Mouse (Mus musculus) erythroblast, adult 5-6 weeks (primary cell): ENCODE data around the gene Fzd9. TPM values are rescaled to one million over a fixed set of nuclear protein-coding genes. Genes with fewer than 3 reads are reported as not detected.
"Not testable (repeated sequence)": the region's sequence is repeated elsewhere in the genome, so short reads cannot be mapped to it uniquely, and the experiment has no call there.

Source experiments
- ATAC-seq: replicated peaks from 2 replicates; pipeline ENCODE4 v1.8.0; 2016; ENCODE audit warnings: moderate number of reproducible peaks, mild to moderate bottlenecking, moderate TSS enrichment, inconsistent platforms; ENCODE audit not compliant: poor library complexity, low FRiP score, severe bottlenecking
- total RNA-seq, 2 experiments: library from RNA; stranded (forward) in 1 of 2; stranded (reverse) in 1 of 2; fragments of 150-400 nt in 1 of 2; fragments of 200-764, 138-1000 nt in 1 of 2; gene quantifications; 2 replicates each; pipeline versions ENCODE4 v1.2.3 to v1.2.4; 2015 to 2017; ENCODE audit warnings: low replicate concordance in 2 of 2

Fzd9 gene
- total RNA-seq, 2 experiments from 2014 or later, result not detected

DNA sequence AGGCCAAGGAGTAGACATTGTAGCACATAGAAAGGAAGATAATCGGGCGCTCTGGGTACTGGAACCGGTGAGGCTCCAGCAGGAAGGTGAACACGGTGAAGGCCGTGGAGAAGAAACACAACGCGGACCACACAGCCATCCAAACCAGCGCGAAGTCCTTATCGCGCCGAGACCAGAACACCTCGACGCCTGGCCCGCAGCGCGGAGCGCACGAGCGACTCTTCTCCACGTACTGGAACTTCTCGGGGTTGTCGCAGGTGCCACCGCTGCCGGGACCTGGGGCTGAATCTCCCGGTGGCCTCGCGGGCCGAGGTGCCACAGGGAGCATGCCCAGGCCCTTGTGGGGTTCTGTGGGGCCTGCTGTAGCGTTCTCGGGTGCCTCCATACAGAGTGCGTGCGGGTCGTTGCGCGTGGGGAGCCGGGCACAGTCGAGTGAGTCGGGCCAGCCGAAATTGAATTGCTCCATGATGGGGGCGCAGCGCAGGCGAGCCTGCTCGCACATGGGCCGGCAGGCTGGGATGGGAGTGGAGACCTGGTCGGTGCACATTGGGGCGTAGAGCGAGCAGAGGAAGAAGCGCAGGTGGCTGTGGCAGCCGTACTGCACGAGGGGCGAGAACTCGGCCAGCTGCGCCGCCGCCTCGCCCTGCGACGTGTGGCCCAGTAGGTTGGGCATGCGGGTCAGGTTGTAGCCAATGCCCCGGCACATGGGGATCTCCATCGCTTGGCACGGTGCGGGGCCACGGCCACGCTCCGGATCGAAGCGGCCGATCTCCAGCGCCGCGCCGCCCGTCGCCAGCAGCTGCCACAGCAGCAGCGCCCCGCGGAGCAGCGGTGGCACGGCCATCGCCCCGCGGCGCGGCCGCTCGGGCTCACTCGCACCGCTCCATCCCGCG is 598 bp downstream of the Fzd9 start:
- ATAC-seq, result no peak

DNA sequence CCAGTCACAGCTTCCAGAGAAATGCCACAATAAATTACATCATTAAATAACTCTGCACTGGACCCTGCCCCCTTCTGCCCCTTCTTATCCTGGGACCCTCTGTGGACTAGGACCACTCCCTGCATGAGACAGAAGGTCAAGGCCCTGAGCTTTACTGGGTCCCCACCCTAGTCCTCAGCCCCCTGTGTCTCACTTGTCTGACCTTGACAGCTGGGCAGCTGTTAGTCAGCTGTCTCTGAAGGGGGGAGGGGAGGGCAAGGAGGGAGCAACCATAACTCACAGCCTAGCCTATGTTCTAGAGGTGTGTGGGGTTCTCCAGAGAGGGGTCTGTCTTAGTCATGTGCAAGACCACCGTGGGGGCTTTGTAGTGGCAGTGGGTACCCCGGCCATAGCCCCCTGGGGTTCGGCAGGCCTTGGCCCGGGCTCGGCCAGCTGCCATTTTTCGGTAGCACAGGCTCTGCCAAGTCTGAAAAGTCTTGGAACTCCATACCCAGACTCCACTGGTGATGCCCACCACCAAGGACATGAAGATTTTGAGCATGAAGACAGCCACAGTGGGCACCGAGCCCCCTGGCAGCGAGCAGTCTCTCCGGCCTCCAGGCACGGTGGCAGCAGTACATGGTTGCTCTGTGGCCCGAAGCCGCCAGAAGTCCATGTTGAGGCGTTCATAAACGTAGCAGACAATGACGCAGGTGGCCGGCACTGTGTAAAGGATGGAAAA is 1.9 kb downstream of the Fzd9 start:
- no peak for ATAC-seq

DNA sequence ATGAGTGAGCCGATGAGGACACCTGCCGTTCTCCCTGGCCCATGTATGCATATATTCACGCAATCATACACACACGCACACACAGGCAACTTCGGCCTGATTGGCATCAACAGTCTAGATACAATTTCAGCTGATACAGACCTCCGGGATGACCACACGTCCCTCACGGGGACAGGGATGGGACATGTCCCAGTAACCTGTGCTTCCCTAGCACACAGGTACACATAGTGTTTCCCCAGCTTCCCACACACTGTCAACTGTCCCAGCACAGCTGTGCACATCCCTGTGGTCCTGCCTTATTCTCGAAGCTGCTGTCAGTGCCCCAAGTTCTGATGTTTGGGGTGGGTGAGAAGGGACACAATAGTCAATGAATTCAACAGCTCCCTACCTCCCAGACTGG is 3.7 kb downstream of the Fzd9 start:
- ATAC-seq, result no peak

GRCm38 (mm10) chr5:135246531-135246930 is 4.5 kb downstream of the Fzd9 start:
- no peak for ATAC-seq

GRCm38 (mm10) chr5:135243166-135243565 is 7.9 kb downstream of the Fzd9 start:
- ATAC-seq, result no peak

- ATAC-seq, result no peak
Measured at GRCm38 (mm10) chr5:135242608-135243007, 8.4 kb downstream of the Fzd9 start.

- no peak for ATAC-seq
Measured at GRCm38 (mm10) chr5:135242136-135242535, 8.9 kb downstream of the Fzd9 start.

- ATAC-seq, result no peak
Measured at GRCm38 (mm10) chr5:135241474-135241873, 9.6 kb downstream of the Fzd9 start.

DNA sequence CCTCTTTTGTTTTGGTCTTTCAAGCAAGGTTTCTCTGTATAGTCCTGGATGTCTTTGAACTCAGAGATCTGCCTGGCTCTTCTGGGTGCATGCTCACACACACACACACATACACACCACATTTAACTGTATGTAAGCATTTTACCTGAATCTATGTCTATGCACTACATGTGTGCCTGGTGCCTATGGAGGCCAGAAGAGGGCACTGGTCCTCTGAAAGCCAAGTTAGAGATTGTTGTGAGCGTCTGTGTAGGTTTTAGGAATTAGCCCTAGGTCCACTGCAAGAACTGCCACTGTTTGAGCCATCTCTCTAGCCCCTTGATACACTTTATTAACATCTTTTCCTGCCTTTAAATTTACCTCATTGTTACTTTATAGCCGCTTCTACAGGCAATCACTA is 12.2 kb downstream of the Fzd9 start:
- ATAC-seq, result no peak

DNA sequence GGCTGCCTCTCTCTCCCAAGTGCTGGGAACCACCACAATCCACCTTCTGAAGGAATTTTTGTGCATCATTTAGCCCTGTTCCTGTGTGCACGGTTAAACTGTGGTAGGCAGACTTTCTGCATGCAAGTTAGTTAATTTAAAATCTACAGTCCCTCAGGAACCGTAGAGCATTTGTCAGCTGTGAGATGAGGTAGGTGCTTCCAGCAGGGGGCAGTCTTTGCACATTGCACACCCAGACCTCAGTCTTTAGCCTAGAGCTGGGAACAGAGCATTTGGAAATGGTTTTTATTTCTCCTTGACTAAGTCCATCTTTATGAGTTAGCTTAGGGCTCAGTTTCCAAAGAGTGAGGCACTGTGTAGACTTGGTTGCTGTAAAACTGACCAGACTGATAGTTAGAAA is 14.5 kb downstream of the Fzd9 start:
- peak; percentile 68 for ATAC-seq

DNA sequence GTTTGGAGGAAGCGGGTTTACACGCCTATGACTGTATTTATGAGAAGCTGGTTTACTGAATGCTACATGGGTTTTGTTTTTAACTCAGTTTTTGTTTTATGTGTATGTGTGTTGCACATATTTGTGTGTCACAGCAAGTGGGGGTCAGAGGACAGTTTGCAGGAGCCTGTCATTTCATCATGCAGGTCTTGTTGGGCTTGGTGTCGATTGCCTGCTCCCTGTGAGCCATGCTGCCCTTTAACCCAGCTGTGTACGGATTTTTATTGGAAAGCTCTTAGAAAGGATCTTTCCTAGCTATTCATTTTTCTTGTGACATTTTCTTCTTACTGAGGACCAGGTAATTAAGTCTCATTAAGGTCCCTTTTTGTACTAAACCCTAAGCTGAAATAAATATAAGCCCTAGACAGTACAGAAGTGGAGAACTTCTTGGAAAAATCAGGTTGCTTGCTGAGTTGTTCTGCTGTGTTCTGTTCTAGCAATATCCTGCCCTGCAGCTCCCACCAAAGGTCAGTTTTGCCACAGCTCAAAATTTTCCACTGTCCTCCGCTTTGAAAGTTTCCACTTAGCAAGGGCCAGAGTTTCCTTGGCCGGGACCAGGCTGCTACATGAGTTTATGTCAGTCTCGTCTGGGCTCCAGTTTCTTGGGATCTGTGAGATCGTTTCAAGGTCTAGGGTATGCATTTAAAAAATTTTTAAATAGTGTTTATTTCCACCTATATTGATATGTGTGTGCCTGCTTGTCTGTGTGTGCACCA is 17.7 kb downstream of the Fzd9 start:
- no peak for ATAC-seq

GRCm38 (mm10) chr5:135230186-135230585 is 20.8 kb downstream of the Fzd9 start:
- ATAC-seq, result no peak

GRCm38 (mm10) chr5:135225879-135226278 is 25.2 kb downstream of the Fzd9 start:
- ATAC-seq, result not testable (repeated sequence)

DNA sequence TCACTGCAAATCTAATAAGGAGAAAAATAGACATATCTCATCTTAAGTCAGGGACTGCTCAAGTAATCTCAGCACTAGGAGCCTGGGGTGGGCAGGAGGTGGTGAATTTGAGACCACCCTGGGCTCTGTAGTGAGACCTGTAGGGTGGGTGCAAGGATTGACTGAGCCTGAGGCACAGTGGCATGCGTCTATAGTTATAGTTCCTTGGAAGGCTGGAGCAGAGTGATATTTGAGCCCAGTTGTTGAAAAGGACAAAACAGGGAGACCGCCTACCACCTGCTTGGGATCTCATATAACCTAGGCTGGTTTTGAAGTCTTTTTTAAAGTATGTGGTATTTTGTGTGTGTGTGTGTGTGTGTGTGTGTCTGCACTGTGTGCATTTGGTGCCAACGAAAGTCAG is 26.9 kb downstream of the Fzd9 start:
- ATAC-seq, result no peak

- ATAC-seq, result no peak
Measured at GRCm38 (mm10) chr5:135222066-135222465, 29.0 kb downstream of the Fzd9 start.

GRCm38 (mm10) chr5:135220941-135221340 is 30.1 kb downstream of the Fzd9 start:
- no peak for ATAC-seq

GRCm38 (mm10) chr5:135216871-135217270 is 34.2 kb downstream of the Fzd9 start:
- ATAC-seq, result no peak

DNA sequence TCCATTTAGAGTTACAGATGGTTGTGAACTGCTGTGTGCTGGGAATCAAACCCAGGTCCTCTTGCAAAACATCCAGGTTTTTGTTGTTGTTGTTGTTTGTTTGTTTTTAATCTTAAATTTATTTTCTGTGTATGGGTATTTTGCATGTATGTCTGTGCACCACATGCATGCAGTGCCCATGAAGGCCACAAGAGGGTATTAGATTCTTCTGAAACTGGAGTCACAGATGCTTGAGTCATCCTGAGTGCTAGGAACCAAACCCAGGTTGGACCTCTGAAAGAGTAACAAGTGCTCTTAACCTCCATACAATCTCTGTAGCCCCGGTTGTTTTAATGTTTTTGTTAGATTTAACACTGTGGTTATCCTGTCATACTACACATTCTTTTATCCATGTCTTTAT is 42.8 kb downstream of the Fzd9 start:
- ATAC-seq, result no peak

DNA sequence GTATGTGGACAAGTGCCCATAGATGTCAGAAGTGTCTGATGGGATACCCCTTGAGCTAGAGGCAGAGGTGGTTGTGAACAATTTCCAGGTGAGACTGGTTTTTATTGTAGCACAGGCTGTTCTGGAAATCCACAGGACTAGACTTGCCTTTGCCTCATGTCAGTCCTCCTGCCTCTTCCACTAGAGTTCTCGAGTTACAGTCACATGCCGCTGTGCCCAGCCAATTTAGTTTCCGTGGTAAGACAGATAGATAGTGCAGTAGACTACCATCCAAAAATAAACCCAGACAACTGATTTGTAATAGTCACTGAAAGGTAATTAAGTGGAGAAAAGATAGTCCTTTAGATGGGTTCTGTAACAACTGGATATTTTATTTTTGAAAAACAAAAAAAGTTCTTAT is 48.3 kb downstream of the Fzd9 start:
- ATAC-seq, result no peak
